In genomic region chr11:52098398-52098946, GRCm38 (mm10) we compare ENCODE assay signal across 8 mouse cellular contexts. TPM values are rescaled to one million over a fixed set of nuclear protein-coding genes. Genes with fewer than 3 reads are reported as not detected.
DNase-seq lines count a peak whose midpoint lies in the region; ATAC-seq and TF ChIP-seq lines count a peak whose summit lies in the region.

Gene Ppp2ca, plus strand, starts transcription at chr11:52098681.

- peak within 1 kb of the TSS; percentile 81 for H3K4me3 ChIP-seq in bone marrow macrophage, adult 2 months (ENCODE audit: insufficient read depth, low read length)
- peak within 1 kb of the TSS; percentile 100 for H3K4me3 ChIP-seq in embryonic fibroblast, embryonic 13.5 days (ENCODE audit: insufficient read depth, low read length)
- peak within 1 kb of the TSS; percentile 86 for H3K4me3 ChIP-seq in kidney, embryonic 14.5 days (ENCODE audit: low read length)
- peak within 1 kb of the TSS; percentile 93 for H3K4me3 ChIP-seq in limb, embryonic 15.5 days

- H3K27me3 ChIP-seq in kidney, embryonic 14.5 days (ENCODE audit: control insufficient read depth, insufficient read depth, low read length), result no peaks in the 10 kb centered on the region
- H3K27me3 ChIP-seq in limb, embryonic 15.5 days, result no peaks in the 10 kb centered on the region

- peak; percentile 98 for ATAC-seq in kidney, embryonic 14.5 days (ENCODE audit: low FRiP score, low TSS enrichment)
- ATAC-seq in limb, embryonic 15.5 days (ENCODE audit: insufficient number of reproducible peaks, low FRiP score, low TSS enrichment, low read depth), result peak; percentile 98

- H3K27ac ChIP-seq in bone marrow macrophage, adult 2 months (ENCODE audit: insufficient read depth, low read depth, low read length), result peak within 1 kb of the TSS; percentile 82
- H3K27ac ChIP-seq in embryonic fibroblast, embryonic 13.5 days (ENCODE audit: insufficient read depth, low read length), result peak within 1 kb of the TSS; percentile 93
- H3K27ac ChIP-seq in kidney, embryonic 14.5 days (ENCODE audit: low read depth, low read length), result peak within 1 kb of the TSS; percentile 99
- H3K27ac ChIP-seq in limb, embryonic 15.5 days, result peak within 1 kb of the TSS; percentile 100

- no peaks in the 10 kb centered on the region; the same call in 1 of the 2 replicates for H3K36me3 ChIP-seq in kidney, embryonic 14.5 days (ENCODE audit: control insufficient read depth, insufficient read depth, low read length)
- no peaks in the 10 kb centered on the region for H3K36me3 ChIP-seq in limb, embryonic 15.5 days

- no peaks in the 10 kb centered on the region for H3K9me3 ChIP-seq in kidney, embryonic 14.5 days (ENCODE audit: control insufficient read depth, low read length)
- H3K9me3 ChIP-seq in limb, embryonic 15.5 days, result no peaks in the 10 kb centered on the region

- DNase-seq in A20 (ENCODE audit: low read depth, low spot score), result peak; percentile 99
- peak; percentile 99 for DNase-seq in heart, adult 9 months (ENCODE audit: low spot score in 2 of 2)
- DNase-seq in monocyte, adult 2 months (ENCODE audit: low read depth in 1 of 2, low spot score in 2 of 2), result peak; percentile 97 to 98
- peak; percentile 99 for DNase-seq in spleen, postnatal 36 days (ENCODE audit: low spot score in 2 of 2)

- H3K9ac ChIP-seq in kidney, embryonic 14.5 days (ENCODE audit: low read depth, low read length), result peak within 1 kb of the TSS; percentile 99
- peak within 1 kb of the TSS; percentile 99 for H3K9ac ChIP-seq in limb, embryonic 15.5 days

- no peak; the same call in 1 of the 2 replicates for TF ChIP-seq POLR2A in bone marrow macrophage, adult 2 months (IDR thresholded peaks at IDR 0.05; ENCODE audit: borderline replicate concordance, low read depth, low read length)
- TF ChIP-seq POLR2A in embryonic fibroblast, embryonic 13.5 days (IDR thresholded peaks at IDR 0.05; ENCODE audit: low read depth, low read length), result peak; percentile 69

- WGBS in kidney, embryonic 14.5 days, result under 1% methylated on average over 50 of the region's 53 CpGs
- WGBS in limb, embryonic 15.5 days, result under 1% methylated on average over 50 of the region's 53 CpGs

- H3K4me1 ChIP-seq in bone marrow macrophage, adult 2 months (ENCODE audit: control insufficient read depth, insufficient read depth, low read length), result peaks cover 29% of the 10 kb centered on the region
- peaks cover 8% of the 10 kb centered on the region for H3K4me1 ChIP-seq in embryonic fibroblast, embryonic 13.5 days (ENCODE audit: control insufficient read depth, insufficient read depth, low read length)
- peaks cover 15% of the 10 kb centered on the region for H3K4me1 ChIP-seq in kidney, embryonic 14.5 days (ENCODE audit: control insufficient read depth, insufficient read depth, low read length)
- peaks cover 26% of the 10 kb centered on the region for H3K4me1 ChIP-seq in limb, embryonic 15.5 days

- no peak for TF ChIP-seq CTCF in bone marrow macrophage, adult 2 months (IDR thresholded peaks at IDR 0.05; ENCODE audit: low read depth, low read length)
- TF ChIP-seq CTCF in embryonic fibroblast, embryonic 13.5 days (IDR thresholded peaks at IDR 0.05; ENCODE audit: borderline replicate concordance, insufficient read depth, low read length), result no peak

- peak within 1 kb of the TSS; percentile 77 for H3K4me2 ChIP-seq in kidney, embryonic 14.5 days (replicated peaks; ENCODE audit: low read depth, low read length)
- H3K4me2 ChIP-seq in limb, embryonic 15.5 days, result peak within 1 kb of the TSS; percentile 80

RNA-seq across cellular contexts. Expression of gene Ppp2ca, which starts in this region (rescaled TPM):
- 47.8 and 49.2 TPM in 2 replicates for polyA plus RNA-seq in bone marrow macrophage, adult 2 months (2012; ENCODE audit: insufficient read depth, insufficient read length, missing spikeins)
- 77.9 and 82.4 TPM in 2 replicates for polyA plus RNA-seq in embryonic fibroblast, embryonic 13.5 days (2011; ENCODE audit: insufficient read length, low read depth, missing spikeins)
- 83.4 and 110 TPM in 2 replicates for polyA plus RNA-seq in kidney, embryonic 14.5 days (2014; fragmentation: Nextera tagmentation; extraction: Ambion mirVana)
- polyA plus RNA-seq in limb, embryonic 15.5 days (2015; fragmentation: Nextera tagmentation; extraction: Ambion mirVana), result 64.4 and 73.9 TPM in 2 replicates

Comparison
In these comparisons a context has a peak if more than half of its experiments do, and no peak if none do; other contexts are left out.
1. Peak in every context shown above with its lines: DNase-seq, ATAC-seq, H3K4me3 ChIP-seq and H3K27ac ChIP-seq.